Mouse (Mus musculus) testis, adult 2 months (tissue): ENCODE data around the gene Calm2.

Experiments used
- CTCF ChIP-seq: fragments of 200-500 bp; IDR thresholded peaks from 2 replicates; pipeline ENCODE4 v1.5.1; 2012; ENCODE audit warnings: low read depth, mild to moderate bottlenecking, inconsistent platforms, low read length, moderate library complexity; ENCODE audit not compliant: control insufficient read depth, insufficient read depth, insufficient replicate concordance
- POLR2A ChIP-seq: fragments of 200-500 bp; IDR thresholded peaks from 2 replicates; pipeline ENCODE4 v1.6.1; 2012; ENCODE audit warnings: low read depth, mild to moderate bottlenecking, inconsistent platforms, low read length, moderate library complexity; ENCODE audit not compliant: control insufficient read depth

GRCm38 (mm10) chr17:87469428-87469827, 22.7 kb upstream of the Calm2 start:
- TF ChIP-seq CTCF (no peak), POLR2A (no peak)
